Mouse (Mus musculus): Measurements from ENCODE around the gene Gm8906.
"Not testable (repeated sequence)": the region's sequence is repeated elsewhere in the genome, so short reads cannot be mapped to it uniquely, and the experiment has no call there.

Gm8906 gene

GRCm38 (mm10) chr5:11502385-11502784 is at the start of gene Gm8906:
Gm8906 (plus strand) TSS chr5:11502685.
- DNase-seq (ENCODE audit: low spot score in 2 of 2): not testable (repeated sequence)

Measured in thymus, postnatal 10 days (tissue).